Mouse (Mus musculus) myocyte (in vitro differentiated cells): ENCODE measurements around the gene Trmt1. TPM values are rescaled to one million over a fixed set of nuclear protein-coding genes. Genes with fewer than 3 reads are reported as not detected.

ENCODE experiments used
- H3K27me3 ChIP-seq: one replicate; pipeline ENCODE4 v1.6.1; 2011; ENCODE audit not compliant: control insufficient read depth, insufficient read depth, insufficient read length
- H3K36me3 ChIP-seq: one replicate; pipeline ENCODE4 v1.6.1; 2011; ENCODE audit not compliant: control insufficient read depth, insufficient read depth
- H3K4me2 ChIP-seq: one replicate; pipeline ENCODE4 v1.6.1; 2011; ENCODE audit warnings: low read depth, control low read depth
- H3K4me3 ChIP-seq: one replicate; pipeline ENCODE4 v1.5.1; 2011; ENCODE audit warnings: mild to moderate bottlenecking, control low read depth, moderate library complexity
- H3K79me2 ChIP-seq: one replicate; pipeline ENCODE4 v1.6.1; 2011; ENCODE audit not compliant: control insufficient read depth, insufficient read depth
- H3ac ChIP-seq: one replicate; pipeline ENCODE4 v1.6.1; 2011; ENCODE audit not compliant: control insufficient read depth, insufficient read length
- CEBPB ChIP-seq: IDR thresholded peaks from 2 replicates; pipeline ENCODE4 v1.6.1; 2011; ENCODE audit warnings: mild to moderate bottlenecking, moderate library complexity; ENCODE audit not compliant: poor library complexity, insufficient read depth, severe bottlenecking
- E2F4 ChIP-seq: IDR thresholded peaks from one replicate; pipeline ENCODE4 v1.6.1; 2011; ENCODE audit warnings: mild to moderate bottlenecking, control low read depth, moderate library complexity; ENCODE audit not compliant: insufficient read depth
- MYOD1 ChIP-seq, 3 experiments: IDR thresholded peaks; one replicate each; pipeline ENCODE4 v1.6.1; 2011; ENCODE audit warnings: control low read depth in 2 of 3, low read depth in 2 of 3, mild to moderate bottlenecking in 2 of 3, moderate library complexity in 1 of 3; ENCODE audit not compliant: insufficient read length in 2 of 3, control insufficient read depth in 1 of 3
- MYOG ChIP-seq, 3 experiments: IDR thresholded peaks; one replicate each; pipeline ENCODE4 v1.6.1; 2011; ENCODE audit warnings: control low read depth in 2 of 3, low read depth in 2 of 3, mild to moderate bottlenecking in 2 of 3; ENCODE audit not compliant: insufficient read length in 2 of 3, control insufficient read depth in 1 of 3, insufficient read depth in 1 of 3
- POLR2A ChIP-seq: IDR thresholded peaks from one replicate; pipeline ENCODE4 v1.6.1; 2011; ENCODE audit warnings: low read depth, mild to moderate bottlenecking, control low read depth, moderate library complexity; ENCODE audit not compliant: insufficient read length
- POLR2AphosphoS2 ChIP-seq: IDR thresholded peaks from one replicate; pipeline ENCODE4 v1.6.1; 2011; ENCODE audit warnings: low read depth, control low read depth; ENCODE audit not compliant: insufficient read length
- REST ChIP-seq: IDR thresholded peaks from one replicate; pipeline ENCODE4 v1.6.1; 2011; ENCODE audit warnings: mild to moderate bottlenecking, control low read depth, moderate library complexity; ENCODE audit not compliant: insufficient read depth, insufficient read length
- SRF ChIP-seq: IDR thresholded peaks from one replicate; pipeline ENCODE4 v1.6.1; 2011; ENCODE audit warnings: low read depth; ENCODE audit not compliant: control insufficient read depth, insufficient read length
- TCF12 ChIP-seq: IDR thresholded peaks from one replicate; pipeline ENCODE4 v1.6.1; 2011; ENCODE audit warnings: mild to moderate bottlenecking, control low read depth; ENCODE audit not compliant: poor library complexity, insufficient read depth, severe bottlenecking
- USF1 ChIP-seq: IDR thresholded peaks from one replicate; pipeline ENCODE4 v1.6.1; 2011; ENCODE audit warnings: low read depth, mild to moderate bottlenecking, control low read depth, moderate library complexity
- polyA plus RNA-seq: library from polyadenylated mRNA; unstranded; fragments of >200 nt; fragmentation: generic; extraction: Trizol; gene quantifications from one replicate; pipeline ENCODE4 v1.2.1, GENCODE M21; 2012; ENCODE audit warnings: missing spikeins

The Trmt1 gene
- polyA plus RNA-seq, 1 experiment, result 94.4 TPM

DNA sequence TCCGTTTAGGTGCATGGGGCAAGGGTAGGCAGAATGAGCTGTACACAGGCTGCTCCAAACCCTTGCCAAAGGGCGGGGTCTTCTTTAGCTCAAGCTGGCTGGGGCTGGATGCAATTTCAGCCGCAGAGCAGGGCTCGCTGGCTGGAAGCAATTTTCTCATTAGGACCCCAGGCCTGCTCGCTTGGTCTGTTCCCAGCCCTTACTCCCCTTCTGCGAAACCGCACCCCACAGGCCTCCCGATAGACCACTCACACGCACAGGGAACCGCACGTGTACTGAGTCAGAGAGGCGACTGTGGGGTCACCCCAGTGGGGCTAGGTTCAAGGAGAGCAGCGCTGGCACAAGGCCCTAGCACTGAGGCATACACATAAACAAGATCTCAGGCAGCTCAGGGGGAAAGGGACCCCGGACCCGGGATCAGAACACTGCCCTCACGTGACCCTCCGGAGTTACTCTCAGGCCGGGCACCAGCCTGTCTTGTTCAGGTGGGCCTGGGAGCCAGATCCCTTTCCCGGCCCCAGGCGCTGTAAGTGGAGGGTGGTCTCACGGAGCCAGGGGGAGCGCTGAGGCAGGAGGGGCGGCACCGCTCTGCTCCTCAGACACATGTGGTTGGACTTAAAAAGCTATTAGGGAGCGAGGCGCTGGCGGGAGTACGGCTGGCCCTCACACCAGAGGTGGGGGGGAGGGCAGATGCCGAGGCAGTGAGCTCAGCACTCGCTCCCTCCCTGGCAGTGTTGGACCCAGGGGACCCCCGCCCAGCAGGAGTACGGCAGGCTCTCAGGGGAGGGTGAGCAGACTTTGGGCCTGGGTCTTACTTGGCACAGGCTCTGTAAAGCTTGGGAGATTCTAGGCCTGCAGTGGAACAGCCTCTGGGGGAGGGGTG is 56.3 kb downstream of the Trmt1 start:
- TF ChIP-seq POLR2A (peak; percentile 38), E2F4 (peak; percentile 13), REST (no peak), TCF12 (no peak), CEBPB (no peak), MYOD1 (IDR thresholded peaks at IDR 0.05; ENCODE audit: control insufficient read depth in 1 of 3, insufficient read length in 2 of 3, low read depth in 2 of 3) (no peak), USF1 (peak; percentile 70), POLR2AphosphoS2 (peak; percentile 28), MYOG (IDR thresholded peaks at IDR 0.05; ENCODE audit: control insufficient read depth in 1 of 3, insufficient read depth in 1 of 3, insufficient read length in 2 of 3, low read depth in 2 of 3) (peak in 1 of 3 experiments; percentile 42)
- H3K27me3 ChIP-seq, result no peaks in the 10 kb centered on the region
- no peaks in the 10 kb centered on the region for H3K36me3 ChIP-seq
- H3K4me2 ChIP-seq, result peak overlapping the region; percentile 81
- peaks cover 14% of the 10 kb centered on the region for H3K79me2 ChIP-seq
- H3ac ChIP-seq, result no peak overlapping the region
- peak overlapping the region; percentile 15 for H3K4me3 ChIP-seq

DNA sequence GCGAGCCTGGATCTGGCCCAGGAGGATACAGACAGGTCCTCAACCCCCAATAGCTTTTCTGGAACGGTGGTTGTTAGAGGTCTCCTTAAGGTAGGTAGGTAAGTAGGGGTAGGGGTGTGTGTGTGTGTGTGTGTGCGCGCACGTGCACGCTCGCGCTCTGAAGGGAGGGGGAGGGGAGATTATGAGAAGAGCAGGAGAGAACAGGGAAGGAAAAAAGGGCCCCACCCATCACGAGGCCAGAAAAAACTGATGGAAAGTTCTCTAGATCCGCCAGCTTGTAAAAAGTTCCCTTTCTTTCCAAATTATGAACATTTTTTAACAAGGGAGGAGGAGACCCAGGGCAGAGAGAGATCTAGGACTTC is 56.9 kb downstream of the Trmt1 start:
- no peaks in the 10 kb centered on the region for H3K27me3 ChIP-seq
- H3K79me2 ChIP-seq, result peaks cover 18% of the 10 kb centered on the region
- H3K36me3 ChIP-seq, result no peaks in the 10 kb centered on the region
- TF ChIP-seq USF1 (peak; percentile 11), POLR2A (no peak)
- peak overlapping the region; percentile 81 for H3K4me2 ChIP-seq
- H3K4me3 ChIP-seq, result peak overlapping the region; percentile 15
- H3ac ChIP-seq, result no peak overlapping the region

DNA sequence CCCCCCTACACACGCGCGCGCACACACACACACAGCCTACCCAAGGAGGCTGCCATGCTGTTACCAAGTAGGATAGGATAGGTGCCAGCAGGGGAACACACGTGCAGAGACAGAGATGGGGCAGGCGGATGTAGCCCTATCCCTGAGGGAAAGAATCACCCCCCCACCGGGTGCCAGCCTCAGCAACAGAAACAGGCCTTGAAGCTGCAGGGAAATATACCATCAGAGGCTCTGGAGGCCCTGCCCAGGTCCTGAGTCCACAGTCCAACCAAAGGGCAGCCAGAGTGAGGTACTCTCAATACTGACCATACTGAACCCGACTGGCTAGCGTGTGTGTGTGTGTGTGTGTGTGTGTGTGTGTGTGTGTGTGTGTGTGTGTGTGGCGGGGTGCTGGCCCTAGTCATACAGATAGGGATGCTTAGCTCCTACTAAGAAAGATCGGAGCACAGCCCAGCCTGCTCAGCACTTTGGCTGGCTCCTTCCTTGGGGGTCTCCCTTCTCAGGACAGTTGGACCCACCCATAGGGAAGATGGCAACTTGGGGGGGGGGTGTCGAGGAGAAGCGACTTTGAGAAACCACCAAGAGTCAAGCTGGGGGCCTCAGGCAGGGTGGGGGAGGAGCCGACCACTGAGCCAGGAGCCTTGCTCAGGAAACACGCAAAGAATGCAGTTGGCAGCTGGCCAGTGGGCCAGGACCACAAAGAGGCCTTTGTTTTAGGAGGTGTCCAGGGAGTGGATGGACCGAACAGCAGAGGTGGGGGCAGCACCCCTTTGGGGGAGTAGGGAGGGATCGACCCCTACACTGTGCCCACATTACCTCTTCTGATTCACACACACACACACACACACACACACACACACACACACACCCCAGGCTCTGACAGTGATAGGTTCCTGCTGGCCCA is 57.7 kb downstream of the Trmt1 start:
- H3ac ChIP-seq, result no peak overlapping the region
- TF ChIP-seq POLR2AphosphoS2, result no peak
- TF ChIP-seq REST, result no peak
- peak in 1 of 3 experiments; percentile 20 for TF ChIP-seq MYOG (IDR thresholded peaks at IDR 0.05; ENCODE audit: control insufficient read depth in 1 of 3, insufficient read depth in 1 of 3, insufficient read length in 2 of 3, low read depth in 2 of 3)
- no peak for TF ChIP-seq SRF
- no peak for TF ChIP-seq USF1
- TF ChIP-seq POLR2A, result no peak
- H3K27me3 ChIP-seq, result no peaks in the 10 kb centered on the region
- peak overlapping the region; percentile 15 for H3K4me3 ChIP-seq
- H3K4me2 ChIP-seq, result peak overlapping the region; percentile 81
- no peaks in the 10 kb centered on the region for H3K36me3 ChIP-seq
- peaks cover 22% of the 10 kb centered on the region for H3K79me2 ChIP-seq

DNA sequence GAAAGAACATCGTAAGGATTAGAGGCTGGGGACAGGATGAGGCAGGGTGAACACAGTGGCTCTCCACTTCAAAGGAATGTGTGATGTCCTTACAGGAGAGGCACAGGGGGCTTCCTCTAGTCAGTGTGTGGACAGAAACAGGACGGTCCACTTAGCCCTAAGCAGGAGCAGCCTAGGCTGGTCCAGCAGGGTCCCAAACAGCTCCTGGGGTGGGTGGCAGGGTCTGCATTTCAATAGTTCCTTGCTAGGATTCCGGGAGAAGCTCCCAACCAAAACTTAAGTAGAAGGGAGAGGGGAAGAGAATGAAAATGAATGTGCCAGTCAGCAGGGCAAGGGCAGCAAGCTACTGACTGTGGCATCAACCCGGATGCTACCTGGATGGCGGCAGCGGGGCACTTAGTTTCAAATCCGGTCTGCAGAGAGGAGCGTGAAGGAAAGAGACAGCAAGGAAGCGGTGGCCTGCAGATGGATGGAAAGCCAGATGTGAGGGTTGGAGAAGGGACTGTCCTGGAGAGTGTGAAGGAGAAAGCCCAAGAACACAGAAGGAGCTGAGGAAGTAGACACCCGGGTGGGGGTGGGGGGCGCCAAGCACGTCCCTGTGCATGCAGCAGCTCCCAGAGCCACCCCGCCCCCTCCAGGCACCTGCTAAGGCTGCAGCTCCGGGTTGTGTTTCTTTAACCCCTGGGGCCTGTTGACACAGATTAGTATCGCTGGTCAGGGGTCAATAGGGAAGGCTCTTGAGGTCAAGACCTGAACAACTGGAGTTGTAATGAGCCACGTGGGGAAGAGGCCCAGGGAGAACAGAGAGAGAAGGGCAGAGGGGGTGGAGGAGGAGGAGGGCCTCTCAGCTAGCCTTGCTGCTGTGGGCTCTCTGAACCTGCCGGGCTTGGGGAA is 59.2 kb downstream of the Trmt1 start:
- H3K4me2 ChIP-seq, result peak overlapping the region; percentile 81
- TF ChIP-seq TCF12 (no peak), USF1 (peak; percentile 14), SRF (no peak), MYOD1 (IDR thresholded peaks at IDR 0.05; ENCODE audit: control insufficient read depth in 1 of 3, insufficient read length in 2 of 3, low read depth in 2 of 3) (peak in 2 of 3 experiments; percentile 14 to 15), MYOG (IDR thresholded peaks at IDR 0.05; ENCODE audit: control insufficient read depth in 1 of 3, insufficient read depth in 1 of 3, insufficient read length in 2 of 3, low read depth in 2 of 3) (peak in 1 of 3 experiments; percentile 46), E2F4 (no peak)
- no peaks in the 10 kb centered on the region for H3K27me3 ChIP-seq
- no peaks in the 10 kb centered on the region for H3K36me3 ChIP-seq
- H3ac ChIP-seq, result no peak overlapping the region
- no peak overlapping the region for H3K4me3 ChIP-seq
- peaks cover 27% of the 10 kb centered on the region for H3K79me2 ChIP-seq

Other genes with a start within 250 kb of the Trmt1 start
- gene Ier2, start 23.5 kb upstream of the Trmt1 start, polyA plus RNA-seq, result 75.7 TPM
- 56.1 TPM for gene Nacc1, start 1.6 kb downstream of the Trmt1 start, polyA plus RNA-seq
- gene Lyl1, start 15.2 kb downstream of the Trmt1 start, polyA plus RNA-seq, result not detected
- gene G430095P16Rik, start 36.7 kb downstream of the Trmt1 start, polyA plus RNA-seq, result 9.4 TPM
- 65.7 TPM for gene Nfix, start 114.0 kb downstream of the Trmt1 start, polyA plus RNA-seq
- gene Dand5, start 136.5 kb downstream of the Trmt1 start, polyA plus RNA-seq, result 6.7 TPM
- 21.8 TPM for gene Gadd45gip1, start 145.2 kb downstream of the Trmt1 start, polyA plus RNA-seq
- gene Rad23a, start 154.4 kb downstream of the Trmt1 start, polyA plus RNA-seq, result 139 TPM
- 385 TPM for gene Calr, start 160.6 kb downstream of the Trmt1 start, polyA plus RNA-seq
- 73.3 TPM for gene Farsa, start 170.7 kb downstream of the Trmt1 start, polyA plus RNA-seq
- 2.3 TPM for gene Syce2, start 185.8 kb downstream of the Trmt1 start, polyA plus RNA-seq
- 20.9 TPM for gene Gcdh, start 207.6 kb downstream of the Trmt1 start, polyA plus RNA-seq
- 0.10 TPM for gene Klf1, start 215.6 kb downstream of the Trmt1 start, polyA plus RNA-seq
- gene Dnase2a, start 222.3 kb downstream of the Trmt1 start, polyA plus RNA-seq, result 9.2 TPM